Mouse (Mus musculus) adrenal gland, postnatal 0 days (tissue): ENCODE measurements around the gene Wdr31. TPM values are rescaled to one million over a fixed set of nuclear protein-coding genes. Genes with fewer than 3 reads are reported as not detected.

Experiments
- polyA plus RNA-seq: library from polyadenylated mRNA; unstranded; fragments of >200 nt; fragmentation: Nextera tagmentation; extraction: Ambion mirVana; gene quantifications from 2 replicates; pipeline ENCODE4 v1.2.1, GENCODE M21; 2015

The Wdr31 gene
- 6.7 and 8.5 TPM in 2 replicates for polyA plus RNA-seq

GRCm38 (mm10) chr4:62470598-62471051 lies at the start of gene Wdr31:
Gene Wdr31 (minus strand): TSS chr4:62470896.

GRCm38 (mm10) chr4:62519849-62520233 lies 49.1 kb upstream of the Wdr31 start, which contains the start of gene Alad:
Gene Alad (minus strand): TSS chr4:62519918.

GRCm38 (mm10) chr4:62503374-62503970 lies 32.8 kb upstream of the Wdr31 start, which contains the start of gene Hdhd3:
Gene Hdhd3 (minus strand): TSS chr4:62503467.

GRCm38 (mm10) chr4:62479937-62480708 lies 9.4 kb upstream of the Wdr31 start, which contains the start of gene Bspry:
Gene Bspry (plus strand): TSS chr4:62480053.

GRCm38 (mm10) chr4:62435081-62435480 lies 35.6 kb downstream of the Wdr31 start, which contains the start of gene Rnf183:
Gene Rnf183 (minus strand): TSS chr4:62435252.

GRCm38 (mm10) chr4:62408601-62409282 lies 62.0 kb downstream of the Wdr31 start, which contains the start of the genes Cdc26 and Prpf4:
Gene Cdc26 (minus strand): TSS chr4:62408642.
Gene Prpf4 (plus strand): TSS chr4:62408797.

Other genes with a start within 250 kb of the Wdr31 start
- 7.8 and 8.7 TPM in 2 replicates for gene Zfp37, start 239.8 kb downstream of the Wdr31 start, polyA plus RNA-seq
- 52.7 and 61.7 TPM in 2 replicates for gene Slc31a2, start 208.3 kb downstream of the Wdr31 start, polyA plus RNA-seq
- gene Fkbp15, start 110.3 kb downstream of the Wdr31 start, polyA plus RNA-seq: 16.7 and 22.4 TPM in 2 replicates
- 80.9 and 95.1 TPM in 2 replicates for gene Slc31a1, start 110.2 kb downstream of the Wdr31 start, polyA plus RNA-seq
- 166 and 207 TPM in 2 replicates for gene Cdc26, start 62.3 kb downstream of the Wdr31 start, polyA plus RNA-seq
- 9.6 and 15.4 TPM in 2 replicates for gene Prpf4, start 62.1 kb downstream of the Wdr31 start, polyA plus RNA-seq
- gene Rnf183, start 35.6 kb downstream of the Wdr31 start, polyA plus RNA-seq: not detected in 2 replicates
- 1.4 and 2.8 TPM in 2 replicates for gene Bspry, start 9.2 kb upstream of the Wdr31 start, polyA plus RNA-seq
- 12.6 and 13.9 TPM in 2 replicates for gene Hdhd3, start 32.6 kb upstream of the Wdr31 start, polyA plus RNA-seq
- 75.4 and 134 TPM in 2 replicates for gene Alad, start 49.0 kb upstream of the Wdr31 start, polyA plus RNA-seq
- 49.4 and 75.7 TPM in 2 replicates for gene Pole3, start 54.2 kb upstream of the Wdr31 start, polyA plus RNA-seq
- gene 4933430I17Rik, start 54.5 kb upstream of the Wdr31 start, polyA plus RNA-seq: 0.23 and 0.27 TPM in 2 replicates
- 27.0 and 40.0 TPM in 2 replicates for gene Rgs3, start 89.0 kb upstream of the Wdr31 start, polyA plus RNA-seq